Mouse (Mus musculus) heart, adult 2 months (tissue): Measurements from ENCODE around the gene F2r. TPM values are rescaled to one million over a fixed set of nuclear protein-coding genes. Genes with fewer than 3 reads are reported as not detected.
A peak's percentile ranks its signal among the peaks of the same experiment; 100 is the strongest.

Experiments
- DNase-seq, 2 experiments: peaks; one replicate each; pipeline ENCODE4 v3.0.0; 2021
- H3K27ac ChIP-seq: fragments of 200-600 bp; 2 replicates; pipeline ENCODE4 v1.8.1; 2022
- H3K27me3 ChIP-seq: fragments of 200-500 bp; 2 replicates; pipeline ENCODE4 v1.6.1; 2012; ENCODE audit warnings: mild to moderate bottlenecking, low read length, inconsistent platforms, mixed read lengths; ENCODE audit not compliant: control insufficient read depth, insufficient read depth
- H3K36me3 ChIP-seq: fragments of 200-500 bp; 2 replicates; pipeline ENCODE4 v1.6.1; 2012; ENCODE audit warnings: low read length, inconsistent platforms; ENCODE audit not compliant: control insufficient read depth, insufficient read depth
- H3K4me1 ChIP-seq: fragments of 200-500 bp; 2 replicates; pipeline ENCODE4 v1.6.1; 2011; ENCODE audit warnings: low read length; ENCODE audit not compliant: control insufficient read depth, insufficient read depth
- H3K4me3 ChIP-seq: fragments of 200-600 bp; 2 replicates; pipeline ENCODE4 v1.8.1; 2022
- H3K79me2 ChIP-seq: fragments of 200-500 bp; replicated peaks from 2 replicates; pipeline ENCODE4 v1.6.1; 2012; ENCODE audit warnings: mild to moderate bottlenecking, inconsistent platforms, low read length, moderate library complexity, mixed read lengths; ENCODE audit not compliant: control insufficient read depth, insufficient read depth
- H3K9ac ChIP-seq: fragments of 200-500 bp; 2 replicates; pipeline ENCODE4 v1.6.1; 2012; ENCODE audit warnings: low read depth, mild to moderate bottlenecking, control low read depth, inconsistent platforms, low read length, mixed read lengths
- CTCF ChIP-seq: fragments of 200-600 bp; IDR thresholded peaks from 2 replicates; pipeline ENCODE4 v1.8.1; 2022; ENCODE audit warnings: antibody characterized with exemption, mild to moderate bottlenecking, moderate library complexity
- EP300 ChIP-seq: fragments of 200-500 bp; IDR thresholded peaks from 2 replicates; pipeline ENCODE4 v1.6.1; 2011; ENCODE audit warnings: low read depth, low read length, control low read depth; ENCODE audit not compliant: insufficient read depth
- POLR2A ChIP-seq: fragments of 200-500 bp; IDR thresholded peaks from 2 replicates; pipeline ENCODE4 v1.6.1; 2011; ENCODE audit warnings: mild to moderate bottlenecking, low read depth, low read length, control low read depth; ENCODE audit not compliant: insufficient read depth
- WGBS: fragments of 180-500 bp; shearing (Covaris S2); methylation state at CpG from one replicate; pipeline ENCODE4 v1.1.7; 2018; 5-methylcytosine and 5-hydroxymethylcytosine counted together
- intact Hi-C: fragments of 180-260 bp; cut with DNase I; formaldehyde crosslinking; loops from one replicate; pipeline ENCODE4 v1.15.1; 2025
- polyA plus RNA-seq: library from polyadenylated mRNA; depleted of rRNA; stranded (reverse); fragments of >200 nt; gene quantifications from 2 replicates; pipeline ENCODE4 v1.2.3, GENCODE M21; 2012
- total RNA-seq, 2 experiments: library from RNA; stranded (reverse); gene quantifications; 2 replicates each; pipeline ENCODE4 v1.2.3; 2021

Gene F2r
- total and polyA plus RNA-seq, 3 experiments = 19.3 to 23.8 (median 23.6) TPM

DNA sequence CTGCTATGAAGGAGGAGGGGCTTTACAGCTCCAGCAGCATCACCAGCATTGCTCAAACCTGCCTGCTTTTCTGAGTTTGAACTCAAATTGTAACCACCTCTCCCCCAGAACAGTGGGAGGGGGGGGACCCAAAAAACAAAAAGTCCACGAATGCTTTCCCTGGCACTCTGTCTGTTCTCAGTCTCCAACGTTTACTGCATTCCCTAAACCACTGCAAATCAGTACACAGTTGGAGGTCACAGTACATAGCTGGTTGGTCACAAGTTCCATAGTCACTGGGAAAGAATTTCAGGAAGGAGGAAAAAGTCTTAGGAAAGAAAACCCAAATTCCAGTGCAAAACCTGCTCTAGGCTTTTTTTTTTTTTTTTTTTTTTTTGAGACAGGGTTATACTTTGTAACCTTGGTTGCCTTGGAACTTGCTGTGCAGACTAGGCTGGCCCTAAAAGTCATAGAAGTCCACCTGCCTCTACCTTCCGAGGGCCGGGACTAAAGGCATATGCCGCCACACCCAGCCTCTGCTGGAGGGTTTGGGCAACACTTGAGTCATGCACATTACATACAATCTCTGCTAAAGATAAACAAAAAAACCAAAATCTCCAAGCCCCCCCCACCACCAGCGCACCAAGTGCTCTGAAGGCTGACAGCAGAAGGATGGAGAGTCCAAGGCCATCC, 9.7 kb downstream of the F2r start:
- Histone ChIP-seq H3K79me2 (peaks cover 4% of the 10 kb centered on the region; the same call in 1 of the 2 replicates), H3K27ac (no peak overlapping the region), H3K4me1 (peaks cover 6% of the 10 kb centered on the region), H3K36me3 (no peaks in the 10 kb centered on the region), H3K9ac (no peak overlapping the region), H3K4me3 (no peak overlapping the region), H3K27me3 (no peaks in the 10 kb centered on the region)
- 80% methylated on average over 6 of the region's 6 CpGs for WGBS
- intact Hi-C loops = no loop called here
- DNase-seq = no peak
- TF ChIP-seq POLR2A (no peak), EP300 (no peak), CTCF (no peak)

DNA sequence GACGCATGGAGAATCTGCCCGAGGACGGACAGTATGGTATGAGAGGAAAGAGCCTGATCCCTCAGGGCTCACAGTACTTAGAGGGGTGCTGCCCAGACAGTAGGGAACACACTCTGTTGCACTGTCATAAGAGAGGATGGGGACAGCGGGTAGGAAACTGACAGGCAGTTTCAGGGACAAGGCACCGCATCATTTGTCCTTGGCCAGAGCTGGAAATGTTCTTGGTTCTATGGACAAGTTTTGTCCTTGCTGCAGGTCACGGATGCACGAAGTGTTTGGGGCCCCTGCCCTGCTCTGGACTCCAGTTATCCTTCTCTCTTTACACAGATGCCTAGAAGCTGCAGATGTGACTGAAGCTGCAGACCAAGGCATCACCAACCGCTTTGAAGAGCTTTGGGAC, 11.3 kb downstream of the F2r start:
- Histone ChIP-seq H3K36me3 (no peaks in the 10 kb centered on the region), H3K9ac (no peak overlapping the region), H3K27me3 (no peaks in the 10 kb centered on the region), H3K79me2 (0 out of 2 replicates have a peak, but pooled peaks cover 2% of the 10 kb centered on the region), H3K4me1 (peaks cover 6% of the 10 kb centered on the region), H3K27ac (no peak overlapping the region), H3K4me3 (no peak overlapping the region)
- intact Hi-C loops = no loop called here
- WGBS = 88% methylated on average over 8 of the region's 8 CpGs
- no peak for DNase-seq
- TF ChIP-seq EP300 = no peak
- TF ChIP-seq POLR2A = no peak
- no peak for TF ChIP-seq CTCF

DNA sequence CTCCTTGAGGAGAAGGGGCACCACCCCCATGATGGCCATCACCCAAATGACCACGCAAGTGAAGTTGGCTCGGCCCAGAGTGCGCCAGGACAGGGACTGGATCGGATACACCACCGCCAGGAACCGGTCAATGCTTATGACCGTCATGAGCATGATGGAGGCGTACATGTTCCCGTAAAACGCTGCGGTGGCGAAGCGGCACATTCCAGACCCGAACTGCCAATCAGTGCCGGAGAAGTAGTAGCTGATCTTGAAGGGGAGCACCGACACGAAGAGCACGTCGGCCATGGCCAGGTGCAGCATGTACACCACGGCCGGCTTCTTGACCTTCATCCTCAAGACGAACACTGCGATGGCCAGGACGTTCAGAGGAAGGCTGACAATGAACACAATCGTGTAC, 14.0 kb downstream of the F2r start:
- Histone ChIP-seq H3K4me1 (no peaks in the 10 kb centered on the region), H3K4me3 (no peak overlapping the region), H3K27ac (no peak overlapping the region), H3K36me3 (no peaks in the 10 kb centered on the region), H3K9ac (no peak overlapping the region), H3K79me2 (no peaks in the 10 kb centered on the region), H3K27me3 (no peaks in the 10 kb centered on the region)
- WGBS = 95% methylated on average over 25 of the region's 25 CpGs
- DNase-seq = no peak
- intact Hi-C loops = no loop called here
- no peak for TF ChIP-seq EP300
- TF ChIP-seq POLR2A = no peak
- TF ChIP-seq CTCF = no peak

DNA sequence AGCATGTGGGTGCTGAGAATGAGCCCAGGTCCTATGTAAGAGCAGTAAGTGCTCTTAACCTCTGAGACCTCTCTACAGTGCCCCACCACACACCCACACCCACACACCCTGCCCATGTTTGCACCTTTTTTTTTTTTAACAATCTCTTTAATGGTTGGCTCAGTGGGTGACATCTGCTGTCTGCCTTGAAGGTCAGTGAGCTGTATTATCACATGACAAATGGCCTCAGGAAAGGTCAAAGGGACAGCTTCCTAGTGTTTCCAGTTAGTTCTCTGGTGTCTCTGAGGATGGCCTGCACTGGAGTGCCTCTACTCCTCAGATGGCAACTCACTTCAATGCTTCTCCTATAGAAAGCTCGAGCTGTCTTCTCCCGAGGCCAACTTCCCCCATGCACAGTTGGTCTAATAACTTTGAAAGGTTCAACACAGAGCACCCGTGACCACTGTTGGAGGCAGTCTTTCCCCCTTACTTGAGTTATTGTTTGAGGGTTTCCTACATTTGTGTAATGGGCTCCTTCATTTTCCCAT, 18.4 kb downstream of the F2r start:
- no peaks in the 10 kb centered on the region for H3K36me3 ChIP-seq
- intact Hi-C loops = no loop called here
- WGBS = 73% methylated on average over 3 of the region's 3 CpGs
- TF ChIP-seq CTCF (no peak), EP300 (no peak), POLR2A (no peak)
- peak in 1 of 2 experiments; percentile 6 for DNase-seq
- H3K9ac ChIP-seq = no peak overlapping the region
- no peaks in the 10 kb centered on the region for H3K79me2 ChIP-seq
- no peak overlapping the region for H3K4me3 ChIP-seq
- no peaks in the 10 kb centered on the region for H3K27me3 ChIP-seq
- no peaks in the 10 kb centered on the region for H3K4me1 ChIP-seq
- H3K27ac ChIP-seq = no peak overlapping the region

DNA sequence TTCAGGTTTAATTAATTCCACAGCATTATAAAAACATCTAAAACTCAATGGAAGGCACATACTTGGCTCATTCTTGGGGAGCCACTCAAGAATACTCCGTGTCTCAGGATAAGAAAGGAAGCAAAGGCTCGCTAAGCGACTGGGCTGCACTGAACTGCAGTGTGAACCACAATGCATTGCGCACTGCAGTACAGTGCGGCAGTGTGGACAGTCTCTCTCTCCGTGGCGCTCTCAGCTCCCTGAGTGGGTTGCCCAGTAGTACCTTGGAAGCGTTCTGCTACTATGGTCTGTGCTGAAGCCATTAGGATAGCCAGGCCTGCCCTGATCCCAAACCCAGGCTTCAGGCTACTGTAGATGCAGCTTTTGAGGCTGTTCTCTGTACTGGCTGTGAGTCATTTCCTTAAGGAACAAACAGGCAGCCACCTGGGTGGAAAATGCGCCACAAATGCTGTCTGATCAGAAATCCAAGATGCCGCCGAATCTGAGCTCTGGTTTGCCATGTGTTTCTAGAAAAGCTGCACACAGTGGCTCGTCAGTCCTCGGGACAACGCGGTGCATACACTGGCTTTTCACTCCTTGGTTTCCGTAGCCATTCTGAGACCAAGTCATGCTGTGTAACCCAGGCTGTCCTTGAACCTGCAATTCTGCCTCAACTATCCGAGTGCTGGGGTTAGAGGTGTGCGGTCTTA, 19.9 kb downstream of the F2r start:
- Histone ChIP-seq H3K27me3 (no peaks in the 10 kb centered on the region), H3K9ac (no peak overlapping the region), H3K4me3 (no peak overlapping the region), H3K36me3 (no peaks in the 10 kb centered on the region), H3K27ac (no peak overlapping the region; the same call in 1 of the 2 replicates), H3K79me2 (no peaks in the 10 kb centered on the region), H3K4me1 (no peaks in the 10 kb centered on the region)
- intact Hi-C loops = no loop called here
- 66% methylated on average over 18 of the region's 18 CpGs for WGBS
- no peak for DNase-seq
- no peak for TF ChIP-seq EP300
- TF ChIP-seq CTCF = no peak
- no peak for TF ChIP-seq POLR2A

DNA sequence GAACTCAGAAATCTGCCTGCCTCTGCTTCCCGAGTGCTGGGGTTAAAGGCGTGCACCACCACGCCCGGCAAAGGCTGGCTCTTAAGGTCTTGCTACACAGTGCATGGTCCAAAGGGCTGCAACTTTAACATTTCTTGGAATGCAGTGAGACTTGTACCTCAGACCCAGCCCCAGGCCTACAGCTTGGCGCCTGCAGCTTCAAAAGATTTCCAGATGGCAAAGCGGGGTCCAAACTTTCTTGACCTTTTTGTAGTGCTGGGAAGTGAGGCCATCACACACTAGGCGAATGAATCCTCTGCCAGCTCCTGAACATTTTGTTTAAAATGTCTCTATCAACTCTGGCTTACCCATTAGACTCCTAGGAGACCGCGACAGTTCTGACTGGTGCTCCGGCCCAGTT, 20.7 kb downstream of the F2r start:
- 97% methylated on average over 10 of the region's 10 CpGs for WGBS

More for the DNA sequence above, 20.7 kb downstream of the F2r start:
- TF ChIP-seq POLR2A = no peak
- no peak for TF ChIP-seq EP300
- no peak for TF ChIP-seq CTCF
- Histone ChIP-seq H3K79me2 (no peaks in the 10 kb centered on the region), H3K4me3 (no peak overlapping the region), H3K27ac (no peak overlapping the region), H3K27me3 (no peaks in the 10 kb centered on the region), H3K36me3 (no peaks in the 10 kb centered on the region), H3K4me1 (no peaks in the 10 kb centered on the region), H3K9ac (no peak overlapping the region)
- intact Hi-C loops = no loop called here
- no peak for DNase-seq
